Mouse (Mus musculus) skeletal muscle tissue, postnatal 0 days (tissue): ENCODE data around the gene Vwc2l. TPM values are rescaled to one million over a fixed set of nuclear protein-coding genes. Genes with fewer than 3 reads are reported as not detected.

Experiments
- polyA plus RNA-seq: library from polyadenylated mRNA; unstranded; fragments of >200 nt; fragmentation: Nextera tagmentation; extraction: Ambion mirVana; gene quantifications from 2 replicates; pipeline ENCODE4 v1.2.1, GENCODE M21; 2015

The Vwc2l gene
- polyA plus RNA-seq = not detected in 2 replicates

DNA sequence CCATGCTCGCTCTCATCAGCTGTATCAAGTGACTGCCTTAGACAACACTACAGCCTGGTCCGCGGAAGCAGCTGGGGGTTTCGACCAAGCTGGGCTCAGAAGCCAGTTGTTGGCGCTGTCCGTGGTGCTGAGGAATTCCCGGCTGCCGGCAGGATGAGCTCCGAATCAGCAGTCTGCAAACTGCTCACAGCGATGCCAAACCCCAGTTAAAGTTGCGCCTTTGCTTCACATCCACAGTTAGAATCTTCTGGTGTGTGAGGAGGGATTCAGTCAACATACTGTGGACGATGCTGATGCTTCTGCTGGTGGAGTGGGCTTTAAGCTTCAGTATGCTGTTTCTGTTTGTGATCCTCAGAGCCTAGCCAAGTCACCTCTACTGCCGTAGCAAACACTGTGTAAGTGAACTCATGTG is at the start of gene Vwc2l:
TSS of gene Vwc2l (plus strand) at position 61 of the 412 bp plus-strand sequence.

